Mouse (Mus musculus) adrenal gland (tissue): ENCODE measurements around the gene Cerkl.

Experiments
- intact Hi-C: fragments of 180-260 bp; cut with DNase I; formaldehyde crosslinking; loops from one replicate; pipeline ENCODE4 v1.15.1; 2025
- long read RNA-seq, 2 experiments: library from polyadenylated mRNA; unstranded; transcript quantifications; one replicate each; pipeline ENCODE4 v2.0.0; 2020; ENCODE audit warnings: borderline replicate concordance in 1 of 2; ENCODE audit not compliant: insufficient replicate concordance in 1 of 2

Cerkl gene
- long read RNA-seq, experiment 1: 0 reads
- long read RNA-seq, experiment 2: 0 reads

- intact Hi-C loops: no loop called here
Observed at GRCm38 (mm10) chr2:79456575-79457349, at the start of gene Cerkl, which contains the start of gene Neurod1. Cerkl (minus strand) TSS chr2:79456785. Neurod1 (minus strand) TSS chr2:79456751.

DNA sequence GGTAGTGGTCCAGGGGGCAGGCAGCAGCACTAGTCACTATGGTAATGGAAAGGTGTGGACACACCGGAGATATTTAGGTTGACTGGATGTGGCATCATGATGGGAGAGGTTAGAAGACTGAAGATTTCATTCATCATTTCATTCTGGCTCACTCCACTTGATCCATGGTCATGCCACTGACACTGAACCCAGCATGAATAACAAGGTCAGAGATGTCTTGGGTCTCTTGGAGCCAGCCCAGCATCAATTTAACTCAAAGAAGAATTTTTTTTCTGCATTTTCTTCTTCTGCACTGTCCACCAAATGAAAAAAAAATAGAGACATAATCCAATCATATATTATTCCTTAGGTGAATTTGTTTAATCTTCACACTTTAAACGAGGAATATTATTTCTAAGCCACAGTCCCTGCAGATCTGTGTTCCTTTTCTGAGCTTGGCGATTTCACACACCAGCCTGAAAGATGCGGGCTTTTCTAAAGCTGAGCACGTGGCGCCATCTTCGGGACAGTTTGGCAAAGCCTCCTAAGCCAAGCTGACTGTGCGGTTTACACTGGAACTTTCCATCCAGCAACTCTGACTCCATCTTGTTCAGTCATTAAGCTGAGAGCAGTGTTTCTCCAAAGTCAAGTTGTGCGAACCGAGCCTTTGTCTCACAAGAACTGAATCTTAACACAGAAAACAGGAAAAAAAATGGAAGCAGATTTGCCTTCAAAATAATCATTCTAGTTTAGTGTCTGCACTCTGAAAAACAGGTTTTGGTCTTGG lies 42.6 kb upstream of the Cerkl start:
- intact Hi-C loops: loop anchor here (5.0 to 10.0 kb wide), 2 partner anchors 542 to 1454 kb away; no protein-coding TSS in a partner anchor

DNA sequence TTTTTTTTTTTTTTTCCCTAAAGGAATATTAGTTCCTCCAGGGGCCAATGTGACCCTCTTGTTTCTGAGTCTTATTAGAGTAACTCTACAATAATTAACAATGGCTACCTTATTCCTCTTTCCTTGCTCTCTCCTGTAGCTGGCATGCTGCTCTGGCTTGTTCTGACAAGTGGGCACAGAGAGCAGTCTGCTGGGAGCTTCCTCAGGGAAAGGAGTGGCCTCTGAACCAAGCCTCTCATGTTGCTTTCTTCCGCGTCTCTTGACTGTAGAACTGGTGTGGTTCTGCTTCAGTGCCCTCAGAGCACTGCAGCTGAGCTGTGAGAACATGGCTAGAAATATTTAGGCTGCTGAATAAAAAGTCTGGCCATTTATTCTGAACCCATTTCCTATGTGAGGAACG lies 28.5 kb upstream of the Cerkl start:
- intact Hi-C loops: no loop called here

DNA sequence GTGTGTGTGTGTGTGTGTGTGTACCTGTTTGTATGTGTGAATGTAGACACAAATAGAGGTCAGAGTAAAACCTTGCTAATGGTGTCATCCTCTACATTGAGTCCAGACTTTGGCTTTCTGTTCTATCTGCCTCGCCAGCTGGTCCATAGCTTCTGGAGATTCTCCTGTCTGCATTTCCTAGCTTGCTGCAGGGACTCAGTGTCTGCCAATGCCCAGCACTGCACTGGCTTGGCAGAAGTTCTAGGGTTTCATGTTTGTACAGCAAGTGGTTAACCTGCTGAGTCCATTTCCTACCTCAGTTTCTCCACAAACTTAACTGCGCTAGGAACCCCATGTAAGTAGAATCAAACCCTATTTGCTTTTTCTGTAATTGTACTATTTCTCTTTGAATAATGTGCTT lies 25.9 kb upstream of the Cerkl start:
- intact Hi-C loops: no loop called here

DNA sequence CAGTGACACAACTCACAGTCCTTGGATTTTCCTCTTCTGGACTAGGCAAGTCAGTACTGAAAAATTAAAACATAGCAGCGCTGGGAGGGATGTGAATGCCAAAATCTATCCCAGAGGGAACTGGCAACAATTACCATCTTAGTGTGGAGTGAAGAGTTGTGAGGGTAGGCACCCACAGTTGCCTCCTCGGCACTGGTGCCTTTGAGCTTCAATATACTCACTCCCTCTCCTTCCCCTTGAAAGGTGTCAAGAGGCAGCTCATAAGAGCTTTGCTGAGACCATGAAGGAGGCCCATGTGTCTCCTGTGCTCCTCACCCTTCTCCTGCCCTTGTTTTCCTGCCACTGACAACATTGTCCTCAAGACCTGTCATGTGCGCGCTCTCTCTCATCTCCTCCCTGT lies 5.8 kb upstream of the Cerkl start:
- intact Hi-C loops: no loop called here

DNA sequence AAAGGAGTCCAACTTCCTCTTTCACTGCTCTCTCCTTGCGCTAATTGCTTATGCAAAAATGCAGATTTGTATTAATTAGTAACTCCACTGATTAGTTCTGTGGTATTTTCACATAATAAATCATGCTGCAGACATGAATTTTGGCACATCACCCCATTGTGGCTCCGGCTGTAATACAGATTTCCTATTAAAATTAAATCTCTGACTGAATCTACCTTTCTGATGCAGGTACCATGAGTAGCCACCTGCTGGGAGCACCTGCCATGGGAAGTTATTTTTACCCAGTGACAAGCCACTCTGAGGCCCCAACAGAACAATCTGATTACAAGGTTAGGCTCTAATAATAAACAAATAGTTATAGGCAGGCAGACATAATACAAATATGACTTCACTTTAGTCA lies 5.3 kb upstream of the Cerkl start:
- intact Hi-C loops: no loop called here

DNA sequence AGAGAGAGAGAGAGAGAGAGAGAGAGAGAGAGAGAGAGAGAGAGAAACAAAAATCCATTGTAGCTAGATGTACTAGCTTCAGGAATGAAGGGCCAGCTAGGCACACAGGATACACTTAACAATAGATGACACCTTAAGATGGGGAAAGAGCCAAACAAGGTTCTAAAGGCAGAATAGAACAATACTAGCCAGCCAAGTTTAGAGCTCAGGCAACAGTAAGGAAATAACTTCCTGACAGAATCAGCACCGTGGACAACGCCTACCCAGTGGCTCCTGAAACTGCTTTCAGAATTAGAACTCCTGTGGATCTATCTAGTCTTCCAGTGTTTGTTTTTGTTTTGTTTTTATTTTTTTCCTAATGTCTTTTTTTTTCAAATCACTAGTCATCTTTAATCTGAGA lies 4.0 kb upstream of the Cerkl start:
- intact Hi-C loops: no loop called here

DNA sequence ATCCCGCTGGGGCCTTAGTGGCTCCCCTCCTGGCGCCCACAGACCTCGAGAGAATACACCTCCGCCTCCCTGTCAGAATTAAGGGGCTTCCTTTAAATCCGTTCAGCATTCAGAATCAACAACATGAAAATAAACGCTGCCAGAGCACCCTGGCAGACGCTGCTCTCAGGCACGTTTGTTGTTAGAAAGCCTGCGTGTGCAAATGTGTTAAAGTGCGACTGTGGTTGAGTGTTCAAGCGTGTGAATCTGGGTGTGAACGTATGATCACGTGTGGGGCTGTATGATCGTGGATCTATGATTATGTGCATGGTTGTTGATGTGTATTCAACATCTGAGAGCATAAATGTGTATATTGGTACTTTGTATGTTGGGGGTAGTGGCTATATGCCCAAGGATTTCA lies 3.5 kb upstream of the Cerkl start:
- intact Hi-C loops: no loop called here

DNA sequence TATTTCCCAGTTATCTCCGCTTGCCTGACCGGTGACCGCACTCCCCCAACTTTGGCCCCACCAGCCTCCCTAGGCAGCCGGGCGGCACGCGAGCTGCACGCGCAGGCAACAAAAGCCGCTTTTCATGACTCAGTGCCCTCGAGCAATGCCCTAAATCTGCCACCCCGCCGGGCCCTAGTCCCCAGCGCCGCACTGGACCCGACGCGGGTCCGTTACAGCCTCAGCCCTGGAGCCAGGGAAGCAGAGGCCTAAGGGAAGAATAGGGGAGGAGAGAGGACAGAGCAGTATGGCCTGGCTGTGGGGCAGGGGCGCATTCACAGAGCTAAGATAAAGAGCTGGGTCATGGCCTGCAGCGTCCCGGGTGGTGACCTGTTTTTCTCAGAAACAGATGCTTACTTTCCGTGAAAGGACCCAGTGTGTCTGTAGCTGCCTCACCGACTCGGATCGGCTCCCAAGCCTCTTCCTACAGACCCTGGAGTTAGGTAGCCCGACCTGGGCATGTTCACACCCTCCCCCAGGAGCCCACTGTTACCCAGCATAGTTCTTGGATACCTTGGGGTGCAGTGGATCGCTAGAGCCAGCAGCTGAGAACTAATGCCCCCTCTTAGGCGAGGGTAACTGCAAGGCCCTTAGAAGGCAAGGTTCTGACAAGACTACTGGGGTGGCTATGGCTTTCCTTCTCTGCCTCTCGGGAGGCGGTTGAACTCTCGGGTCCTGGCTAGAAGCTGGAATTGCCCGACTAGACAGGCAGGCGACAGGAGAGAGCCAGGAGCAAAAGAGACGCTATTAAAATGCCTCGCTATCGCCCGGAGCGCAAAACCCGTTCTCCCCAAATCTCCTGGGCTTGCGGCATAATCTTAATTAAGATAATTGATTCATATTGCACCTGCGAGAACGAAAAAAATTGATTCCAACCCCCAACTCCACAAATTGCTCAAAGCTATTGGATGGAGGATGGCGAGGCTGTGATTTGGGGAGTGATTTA lies 2.8 kb upstream of the Cerkl start:
- intact Hi-C loops: no loop called here

DNA sequence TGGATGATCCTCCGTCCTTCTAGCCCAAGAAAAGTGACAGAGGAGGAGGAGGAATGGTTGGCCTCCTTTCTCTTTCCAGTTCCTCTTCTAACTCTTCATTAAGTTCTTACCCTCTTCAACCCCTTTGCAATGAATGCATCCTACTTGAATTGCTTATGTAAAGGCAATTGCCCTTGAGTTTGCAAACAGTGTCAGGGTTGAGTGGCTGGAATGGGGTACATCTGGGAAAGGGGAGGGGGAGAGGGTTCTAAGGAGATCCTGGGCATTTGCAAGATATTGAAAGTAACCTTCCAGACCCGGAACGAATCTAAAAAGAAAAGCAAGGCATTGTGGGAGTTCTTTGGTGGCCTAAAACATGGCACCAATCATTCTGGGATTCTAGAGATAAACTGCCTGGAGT lies 1.3 kb upstream of the Cerkl start:
- intact Hi-C loops: no loop called here

- intact Hi-C loops: no loop called here
Observed at GRCm38 (mm10) chr2:79457434-79457833, 849 bp upstream of the Cerkl start.

DNA sequence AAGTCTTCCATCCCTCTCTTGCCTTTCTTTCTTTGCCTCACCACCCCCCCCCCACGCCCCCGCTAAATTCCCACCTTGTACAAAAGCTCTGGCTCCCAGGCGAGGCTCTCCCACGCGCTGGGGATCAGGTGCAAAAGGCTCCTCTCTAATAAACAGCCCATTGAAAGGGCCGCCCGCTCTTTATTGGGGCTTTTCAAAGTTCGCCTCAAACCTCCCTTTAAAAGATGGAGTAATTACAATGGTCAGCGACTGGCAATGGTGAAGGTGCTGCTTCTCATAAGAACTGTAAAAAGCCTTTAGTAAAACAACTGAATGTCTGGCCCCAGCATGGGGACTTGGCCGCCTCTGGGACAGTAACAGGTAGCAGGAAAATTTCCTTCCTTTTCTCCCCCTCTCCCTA lies 939 bp downstream of the Cerkl start:
- intact Hi-C loops: no loop called here

DNA sequence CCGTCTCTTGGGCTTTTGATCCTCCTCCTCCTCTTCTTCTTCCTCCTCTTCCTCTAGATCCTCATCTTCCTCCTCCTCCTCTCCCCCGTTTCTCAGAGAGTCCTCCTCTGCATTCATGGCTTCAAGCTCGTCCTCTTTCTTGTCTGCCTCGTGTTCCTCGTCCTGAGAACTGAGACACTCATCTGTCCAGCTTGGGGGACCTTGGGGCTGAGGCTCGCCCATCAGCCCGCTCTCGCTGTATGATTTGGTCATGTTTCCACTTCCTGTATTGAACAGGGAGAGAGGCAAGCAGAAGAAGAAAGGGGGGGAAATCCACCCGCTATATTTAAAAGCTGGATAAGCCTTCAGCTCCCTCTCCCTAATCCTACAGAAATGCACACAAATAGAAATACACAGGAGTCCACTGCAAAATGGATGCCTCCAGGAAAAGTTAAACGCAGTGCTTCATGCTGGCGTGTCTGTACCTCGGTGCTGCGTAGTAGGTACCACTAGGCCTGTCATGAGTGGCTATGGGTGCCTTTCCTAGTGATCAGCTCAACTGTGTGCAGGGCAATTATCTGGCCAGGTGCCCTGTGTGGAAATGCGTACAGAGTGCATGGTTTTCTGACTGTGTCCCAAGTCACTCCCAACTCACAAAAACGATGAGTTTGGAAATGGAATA lies 1.7 kb downstream of the Cerkl start:
- intact Hi-C loops: no loop called here

GRCm38 (mm10) chr2:79453901-79454781 lies 2.4 kb downstream of the Cerkl start:
- intact Hi-C loops: no loop called here

DNA sequence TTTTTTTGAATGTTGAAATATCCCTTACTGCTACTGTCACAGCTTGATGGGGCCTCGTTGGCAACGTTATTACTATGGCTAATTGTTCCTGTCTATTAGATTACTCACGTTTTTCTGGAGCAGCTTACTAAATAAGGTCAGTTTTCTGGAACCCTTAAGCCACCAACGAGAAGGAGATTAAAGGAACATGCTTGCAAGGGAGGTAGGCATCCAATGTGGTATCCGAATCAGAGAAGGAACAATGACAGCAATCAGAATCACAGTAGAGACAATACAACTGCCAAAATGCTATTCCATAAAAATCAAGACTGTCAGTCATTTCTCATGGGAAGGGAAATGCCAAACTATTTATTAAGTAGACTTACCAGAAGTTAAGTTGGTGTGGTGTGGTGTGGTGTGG lies 5.1 kb downstream of the Cerkl start:
- intact Hi-C loops: no loop called here

GRCm38 (mm10) chr2:79450684-79451394 lies 5.7 kb downstream of the Cerkl start:
- intact Hi-C loops: no loop called here

- intact Hi-C loops: no loop called here
Observed at GRCm38 (mm10) chr2:79449371-79449770, 7.2 kb downstream of the Cerkl start.

GRCm38 (mm10) chr2:79447198-79447597 lies 9.4 kb downstream of the Cerkl start:
- intact Hi-C loops: no loop called here
